Mouse (Mus musculus) liver, embryonic 14.5 days (tissue): ENCODE data around the gene Plcd3.

Source experiments
- CTCF ChIP-seq: IDR thresholded peaks from 2 replicates; pipeline ENCODE4 v1.5.1; 2016; ENCODE audit warnings: antibody characterized with exemption, low read depth, control low read depth
- EP300 ChIP-seq: IDR thresholded peaks from 2 replicates; pipeline ENCODE4 v1.6.1; 2016; ENCODE audit warnings: antibody characterized with exemption, low read depth

DNA sequence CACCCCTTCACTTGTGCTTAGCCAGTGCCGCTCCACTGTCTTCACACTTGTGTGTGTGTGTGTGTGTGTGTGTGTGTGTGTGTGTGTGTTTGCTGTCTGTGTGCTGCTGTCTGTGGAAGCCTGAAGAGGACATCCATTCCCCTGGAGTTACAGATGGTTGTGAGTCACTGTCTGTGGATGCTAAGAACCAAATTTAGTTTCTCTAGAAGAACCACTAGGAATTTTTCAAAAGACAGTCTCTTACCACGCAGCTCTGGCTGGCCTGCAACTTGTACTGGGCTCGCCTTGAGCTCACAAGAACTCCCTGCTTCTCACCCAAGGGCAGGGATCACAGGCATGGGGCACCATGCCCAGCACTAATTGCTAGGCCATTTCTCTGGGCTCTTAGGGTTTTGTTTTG is 68.4 kb downstream of the Plcd3 start:
- TF ChIP-seq CTCF (no peak), EP300 (no peak)
